Mouse (Mus musculus) embryonic facial prominence, embryonic 14.5 days (tissue): ENCODE data around the gene Ablim1. TPM values are rescaled to one million over a fixed set of nuclear protein-coding genes. Genes with fewer than 3 reads are reported as not detected.
A peak's percentile ranks its signal among the peaks of the same experiment; 100 is the strongest.

ENCODE experiments used
- ATAC-seq: fragments of 200-750 bp; cut with Nextera tagmentation; 2 replicates; pipeline ENCODE4 v1.8.0; 2017; ENCODE audit warnings: low read depth, moderate number of reproducible peaks, moderate TSS enrichment
- DNase-seq: peaks from one replicate; pipeline ENCODE4 v3.0.0-alpha.2; 2015; ENCODE audit warnings: low spot score
- H3K27ac ChIP-seq: fragments of 300-500 bp; sonication (generic); replicated peaks from 2 replicates; pipeline ENCODE4 v1.5.1; 2014; ENCODE audit warnings: low read depth, mild to moderate bottlenecking, low read length, moderate library complexity
- H3K27me3 ChIP-seq: fragments of 300-500 bp; sonication (generic); replicated peaks from 2 replicates; pipeline ENCODE4 v1.6.1; 2014; ENCODE audit warnings: low read length; ENCODE audit not compliant: control insufficient read depth, insufficient read depth
- H3K36me3 ChIP-seq: fragments of 300-500 bp; sonication (generic); 2 replicates; pipeline ENCODE4 v1.6.1; 2014; ENCODE audit warnings: low read length, mixed read lengths; ENCODE audit not compliant: control insufficient read depth, insufficient read depth
- H3K4me1 ChIP-seq: fragments of 300-500 bp; sonication (generic); 2 replicates; pipeline ENCODE4 v1.6.1; 2014; ENCODE audit warnings: antibody characterized with exemption, low read length; ENCODE audit not compliant: control insufficient read depth, insufficient read depth
- H3K4me2 ChIP-seq: fragments of 300-500 bp; sonication (generic); 2 replicates; pipeline ENCODE4 v1.6.1; 2014; ENCODE audit warnings: low read depth, mild to moderate bottlenecking, low read length, moderate library complexity, mixed read lengths
- H3K4me3 ChIP-seq: fragments of 300-500 bp; sonication (generic); 2 replicates; pipeline ENCODE4 v1.5.1; 2014; ENCODE audit warnings: low read depth, mild to moderate bottlenecking, low read length
- H3K9ac ChIP-seq: fragments of 300-500 bp; sonication (generic); 2 replicates; pipeline ENCODE4 v1.6.1; 2014; ENCODE audit warnings: low read depth, mild to moderate bottlenecking, low read length, moderate library complexity, mixed read lengths
- H3K9me3 ChIP-seq: fragments of 300-500 bp; sonication (generic); 2 replicates; pipeline ENCODE4 v1.6.1; 2016; ENCODE audit warnings: low read length; ENCODE audit not compliant: control insufficient read depth
- WGBS: fragments of 180-500 bp; shearing (Covaris S2); extraction: QIAGEN DNeasy Blood & Tissue Kit; methylation state at CpG from one replicate; pipeline ENCODE4 v1.1.7; 2014; 5-methylcytosine and 5-hydroxymethylcytosine counted together
- polyA plus RNA-seq: library from polyadenylated mRNA; unstranded; fragments of >200 nt; fragmentation: Nextera tagmentation; extraction: Ambion mirVana; gene quantifications from 2 replicates; pipeline ENCODE4 v1.2.1, GENCODE M21; 2014

Gene Ablim1
- polyA plus RNA-seq, 1 experiment from 2014 or later = 49.3 TPM

GRCm38 (mm10) chr19:56992978-56993545 lies 321.7 kb downstream of the Ablim1 start:
- no peak for DNase-seq
- Histone ChIP-seq H3K36me3 (no peaks in the 10 kb centered on the region), H3K4me3 (no peak overlapping the region), H3K4me2 (no peak overlapping the region), H3K27ac (no peak overlapping the region), H3K9ac (no peak overlapping the region), H3K9me3 (no peaks in the 10 kb centered on the region), H3K27me3 (no peaks in the 10 kb centered on the region), H3K4me1 (peaks cover 29% of the 10 kb centered on the region)
- WGBS = 68% methylated on average over 8 of the region's 8 CpGs
- no peak for ATAC-seq

GRCm38 (mm10) chr19:56990367-56991111 lies 324.2 kb downstream of the Ablim1 start:
- Histone ChIP-seq H3K27ac (peak overlapping the region; percentile 22), H3K4me1 (peaks cover 23% of the 10 kb centered on the region), H3K4me3 (no peak overlapping the region), H3K4me2 (no peak overlapping the region), H3K9me3 (no peaks in the 10 kb centered on the region), H3K36me3 (no peaks in the 10 kb centered on the region), H3K9ac (no peak overlapping the region), H3K27me3 (no peaks in the 10 kb centered on the region)
- DNase-seq (peak; percentile 81), ATAC-seq (peak; percentile 79; the same call in 1 of the 2 replicates)
- 30% methylated on average over 14 of the region's 14 CpGs for WGBS

- DNase-seq (no peak), ATAC-seq (0 out of 2 replicates have a peak, but pooled peaks have one; percentile 24)
- Histone ChIP-seq H3K4me1 (peaks cover 23% of the 10 kb centered on the region), H3K27me3 (no peaks in the 10 kb centered on the region), H3K4me2 (no peak overlapping the region), H3K27ac (no peak overlapping the region), H3K9me3 (no peaks in the 10 kb centered on the region), H3K4me3 (no peak overlapping the region), H3K36me3 (no peaks in the 10 kb centered on the region), H3K9ac (no peak overlapping the region)
- WGBS = 80% methylated on average over 8 of the region's 8 CpGs
Measured at GRCm38 (mm10) chr19:56989171-56989570, 325.5 kb downstream of the Ablim1 start.

- Histone ChIP-seq H3K4me2 (no peak overlapping the region), H3K36me3 (no peaks in the 10 kb centered on the region), H3K4me3 (no peak overlapping the region), H3K9me3 (no peaks in the 10 kb centered on the region), H3K27ac (peak overlapping the region; percentile 49; the same call in 1 of the 2 replicates), H3K4me1 (peaks cover 18% of the 10 kb centered on the region), H3K9ac (no peak overlapping the region), H3K27me3 (no peaks in the 10 kb centered on the region)
- no peak for ATAC-seq
- no peak for DNase-seq
- 40% methylated on average over 4 of the region's 4 CpGs for WGBS
Measured at GRCm38 (mm10) chr19:56984229-56984628, 330.5 kb downstream of the Ablim1 start.

- H3K27me3 ChIP-seq = no peaks in the 10 kb centered on the region
- H3K9me3 ChIP-seq = no peaks in the 10 kb centered on the region
- H3K4me1 ChIP-seq = peaks cover 14% of the 10 kb centered on the region
- H3K27ac ChIP-seq = peak overlapping the region; percentile 49; the same call in 1 of the 2 replicates
- no peak for ATAC-seq
- H3K4me2 ChIP-seq = no peak overlapping the region
- no peak overlapping the region for H3K4me3 ChIP-seq
- no peak overlapping the region for H3K9ac ChIP-seq
- WGBS = 56% methylated on average over 10 of the region's 10 CpGs
- DNase-seq = no peak
- H3K36me3 ChIP-seq = no peaks in the 10 kb centered on the region
Measured at GRCm38 (mm10) chr19:56983757-56984156, 331.0 kb downstream of the Ablim1 start.

Other genes starting within 250 kb of the Ablim1 start
- 18.4 and 20.0 TPM in 2 replicates for gene Fam160b1, start 45.8 kb upstream of the Ablim1 start, polyA plus RNA-seq
- 19.8 and 22.6 TPM in 2 replicates for gene Trub1, start 138.0 kb upstream of the Ablim1 start, polyA plus RNA-seq